Mouse (Mus musculus): Measurements from ENCODE around the gene Ccpg1. TPM values are rescaled to one million over a fixed set of nuclear protein-coding genes. Genes with fewer than 3 reads are reported as not detected.
A peak's percentile ranks its signal among the peaks of the same experiment; 100 is the strongest.

The Ccpg1 gene
- polyA plus RNA-seq, 1 experiment from 2014 or later: 22.9 TPM

DNA sequence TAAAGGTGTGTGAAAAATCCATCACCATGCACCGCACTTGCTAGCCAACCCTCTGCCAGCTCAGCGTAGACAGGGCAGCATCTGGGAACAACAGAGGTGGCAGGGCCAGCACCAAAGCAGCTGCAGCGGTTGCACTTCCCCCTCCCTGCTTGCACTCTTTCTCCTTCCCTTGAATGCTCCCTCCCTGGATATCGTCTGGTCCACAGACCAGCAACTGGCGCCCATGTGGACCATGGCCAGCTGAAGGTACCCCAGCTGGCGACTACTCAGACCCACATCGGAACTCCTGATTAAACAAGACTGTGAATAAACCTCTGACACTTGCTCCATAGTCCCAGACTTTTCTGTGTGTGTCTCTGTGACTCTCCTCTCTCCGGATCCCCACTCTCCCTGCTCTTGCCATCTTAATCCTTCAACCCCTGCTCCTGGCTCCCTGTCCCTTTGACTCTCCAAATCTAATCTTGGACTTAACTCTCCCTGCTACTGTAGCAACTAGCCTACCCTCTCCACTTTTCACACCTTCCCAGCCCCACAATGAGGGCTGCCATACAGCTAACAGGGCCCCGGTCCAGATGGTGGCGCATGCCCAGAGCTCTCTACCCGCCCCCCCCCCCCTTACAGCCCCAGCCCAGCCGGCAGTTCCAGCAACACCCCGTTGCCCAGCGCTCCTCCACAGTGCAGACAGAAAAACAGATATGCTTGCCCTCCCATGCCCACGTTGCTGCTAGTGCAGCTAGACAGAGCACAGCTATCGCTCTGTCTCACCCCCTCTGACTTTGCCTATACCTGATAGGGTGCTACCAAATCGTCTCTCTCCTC lies 40.8 kb downstream of the Ccpg1 start:
- Histone ChIP-seq H3K27me3 (ENCODE audit: control insufficient read depth, insufficient read depth, low read length) (no peaks in the 10 kb centered on the region), H3K4me2 (replicated peaks; ENCODE audit: low read depth) (no peak overlapping the region), H3K9me3 (ENCODE audit: control insufficient read depth, low read length) (no peaks in the 10 kb centered on the region), H3K27ac (replicated peaks) (no peak overlapping the region), H3K9ac (ENCODE audit: low read length) (no peak overlapping the region), H3K4me3 (ENCODE audit: low read depth, low read length) (no peak overlapping the region), H3K36me3 (ENCODE audit: control insufficient read depth, insufficient read depth, low read length) (peaks cover 7% of the 10 kb centered on the region; the same call in 1 of the 2 replicates), H3K4me1 (replicated peaks; ENCODE audit: control insufficient read depth, insufficient read depth) (no peaks in the 10 kb centered on the region)
- ATAC-seq (ENCODE audit: low FRiP score, low TSS enrichment): 0 out of 2 replicates have a peak, but pooled peaks have one; percentile 53
- peak; percentile 26 for DNase-seq (ENCODE audit: low spot score)
- 36% methylated on average over 17 of the region's 17 CpGs for WGBS
- no peak for TF ChIP-seq CTCF (IDR thresholded peaks at IDR 0.05; ENCODE audit: low read depth)
- no peak for TF ChIP-seq EP300 (optimal IDR thresholded peaks at IDR 0.05)

- DNase-seq (ENCODE audit: low spot score) (no peak), ATAC-seq (ENCODE audit: low FRiP score, low TSS enrichment) (no peak)
- TF ChIP-seq CTCF (IDR thresholded peaks at IDR 0.05; ENCODE audit: low read depth) (no peak), EP300 (optimal IDR thresholded peaks at IDR 0.05) (no peak)
Measured at GRCm38 (mm10) chr9:73030443-73030842, 45.2 kb downstream of the Ccpg1 start.

GRCm38 (mm10) chr9:73031421-73031820 lies 46.2 kb downstream of the Ccpg1 start:
- no peak overlapping the region for H3K4me3 ChIP-seq (ENCODE audit: low read depth, low read length)
- TF ChIP-seq CTCF (IDR thresholded peaks at IDR 0.05; ENCODE audit: low read depth) (no peak), EP300 (optimal IDR thresholded peaks at IDR 0.05) (no peak)
- no peak overlapping the region for H3K4me2 ChIP-seq (replicated peaks; ENCODE audit: low read depth)
- H3K36me3 ChIP-seq (ENCODE audit: control insufficient read depth, insufficient read depth, low read length): peaks cover 8% of the 10 kb centered on the region
- DNase-seq (ENCODE audit: low spot score) (no peak), ATAC-seq (ENCODE audit: low FRiP score, low TSS enrichment) (0 out of 2 replicates have a peak, but pooled peaks have one; percentile 21)
- H3K4me1 ChIP-seq (replicated peaks; ENCODE audit: control insufficient read depth, insufficient read depth): no peaks in the 10 kb centered on the region
- no peaks in the 10 kb centered on the region for H3K9me3 ChIP-seq (ENCODE audit: control insufficient read depth, low read length)
- 67% methylated on average over 4 of the region's 4 CpGs for WGBS
- H3K9ac ChIP-seq (ENCODE audit: low read length): no peak overlapping the region
- no peak overlapping the region for H3K27ac ChIP-seq (replicated peaks)
- no peaks in the 10 kb centered on the region for H3K27me3 ChIP-seq (ENCODE audit: control insufficient read depth, insufficient read depth, low read length)

More at GRCm38 (mm10) chr9:73030443-73030842, 45.2 kb downstream of the Ccpg1 start:
- Histone ChIP-seq H3K4me3 (ENCODE audit: low read depth, low read length) (no peak overlapping the region), H3K9me3 (ENCODE audit: control insufficient read depth, low read length) (no peaks in the 10 kb centered on the region), H3K27me3 (ENCODE audit: control insufficient read depth, insufficient read depth, low read length) (no peaks in the 10 kb centered on the region), H3K36me3 (ENCODE audit: control insufficient read depth, insufficient read depth, low read length) (peaks cover 8% of the 10 kb centered on the region), H3K27ac (replicated peaks) (no peak overlapping the region), H3K4me2 (replicated peaks; ENCODE audit: low read depth) (no peak overlapping the region), H3K9ac (ENCODE audit: low read length) (no peak overlapping the region), H3K4me1 (replicated peaks; ENCODE audit: control insufficient read depth, insufficient read depth) (no peaks in the 10 kb centered on the region)
- WGBS: 93% methylated on average over 1 of the region's 1 CpGs

DNA sequence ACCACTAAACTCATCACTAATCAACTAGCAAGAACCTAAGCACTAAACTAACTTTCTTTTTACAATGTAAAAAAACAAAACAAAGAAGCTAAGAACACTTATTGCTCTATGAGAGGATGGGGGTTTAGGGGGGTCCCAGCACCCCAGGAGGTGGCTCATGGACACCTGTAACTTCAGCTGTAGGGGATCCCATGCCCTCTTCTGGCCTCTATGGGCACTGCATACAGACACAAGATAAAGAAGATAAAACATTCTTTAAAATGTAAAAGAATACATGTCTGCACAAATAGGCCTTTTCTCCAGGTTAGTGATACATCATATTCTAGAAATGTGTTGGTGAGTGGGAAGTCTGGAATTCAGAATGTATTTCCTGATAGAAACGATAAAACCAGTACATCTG lies 48.2 kb downstream of the Ccpg1 start:
- Histone ChIP-seq H3K27me3 (ENCODE audit: control insufficient read depth, insufficient read depth, low read length) (no peaks in the 10 kb centered on the region), H3K27ac (replicated peaks) (no peak overlapping the region), H3K36me3 (ENCODE audit: control insufficient read depth, insufficient read depth, low read length) (peaks cover 8% of the 10 kb centered on the region), H3K9ac (ENCODE audit: low read length) (no peak overlapping the region), H3K9me3 (ENCODE audit: control insufficient read depth, low read length) (no peaks in the 10 kb centered on the region), H3K4me1 (replicated peaks; ENCODE audit: control insufficient read depth, insufficient read depth) (no peaks in the 10 kb centered on the region), H3K4me3 (ENCODE audit: low read depth, low read length) (no peak overlapping the region), H3K4me2 (replicated peaks; ENCODE audit: low read depth) (no peak overlapping the region)
- 92% methylated on average over 1 of the region's 1 CpGs for WGBS
- DNase-seq (ENCODE audit: low spot score) (no peak), ATAC-seq (ENCODE audit: low FRiP score, low TSS enrichment) (no peak)
- TF ChIP-seq CTCF (IDR thresholded peaks at IDR 0.05; ENCODE audit: low read depth): peak; percentile 35
- TF ChIP-seq EP300 (optimal IDR thresholded peaks at IDR 0.05): no peak

- Histone ChIP-seq H3K9ac (ENCODE audit: low read length) (peak overlapping the region; percentile 84), H3K9me3 (ENCODE audit: control insufficient read depth, low read length) (no peaks in the 10 kb centered on the region), H3K36me3 (ENCODE audit: control insufficient read depth, insufficient read depth, low read length) (no peaks in the 10 kb centered on the region), H3K4me2 (replicated peaks; ENCODE audit: low read depth) (peak overlapping the region; percentile 72), H3K4me3 (ENCODE audit: low read depth, low read length) (peak overlapping the region; percentile 75), H3K27me3 (ENCODE audit: control insufficient read depth, insufficient read depth, low read length) (no peaks in the 10 kb centered on the region), H3K27ac (replicated peaks) (peak overlapping the region; percentile 80), H3K4me1 (replicated peaks; ENCODE audit: control insufficient read depth, insufficient read depth) (no peaks in the 10 kb centered on the region; the same call in 1 of the 2 replicates)
- TF ChIP-seq EP300 (optimal IDR thresholded peaks at IDR 0.05) (no peak), CTCF (IDR thresholded peaks at IDR 0.05; ENCODE audit: low read depth) (no peak)
- ATAC-seq (ENCODE audit: low FRiP score, low TSS enrichment): peak; percentile 84
- DNase-seq (ENCODE audit: low spot score): peak; percentile 92
- under 1% methylated on average over 49 of the region's 49 CpGs for WGBS
Measured at GRCm38 (mm10) chr9:73039222-73039945, 54.2 kb downstream of the Ccpg1 start.
